Mouse (Mus musculus): ENCODE results near the gene Akr1b10. TPM values are rescaled to one million over a fixed set of nuclear protein-coding genes. Genes with fewer than 3 reads are reported as not detected.
A peak's percentile ranks its signal among the peaks of the same experiment; 100 is the strongest.

Gene Akr1b10
- polyA plus RNA-seq (2011; ENCODE audit: insufficient read depth, insufficient read length, low read depth, missing spikeins): 16.5 and 16.9 TPM in 2 replicates

- H3K27ac ChIP-seq (ENCODE audit: insufficient read depth, low read length): peak within 1 kb of the TSS; percentile 48
- H3K9ac ChIP-seq (ENCODE audit: low read depth, poor library complexity, severe bottlenecking): peak within 1 kb of the TSS; percentile 70
- peak within 1 kb of the TSS; percentile 87 for H3K4me3 ChIP-seq (ENCODE audit: low read depth, low read length)
- TF ChIP-seq EP300 (IDR thresholded peaks at IDR 0.05; ENCODE audit: insufficient read depth, low read depth, low read length): no peak
- TF ChIP-seq POLR2A (IDR thresholded peaks at IDR 0.05; ENCODE audit: insufficient read depth, low read length): no peak
- TF ChIP-seq CTCF (IDR thresholded peaks at IDR 0.05; ENCODE audit: low read depth, low read length): no peak
- no peaks in the 10 kb centered on the region for H3K27me3 ChIP-seq (ENCODE audit: control insufficient read depth, insufficient read depth, low read length, poor library complexity, severe bottlenecking)
- peaks cover 2% of the 10 kb centered on the region for H3K36me3 ChIP-seq (ENCODE audit: control insufficient read depth, insufficient read depth, low read length, poor library complexity, severe bottlenecking)
- no peaks in the 10 kb centered on the region for H3K9me3 ChIP-seq (replicated peaks; ENCODE audit: control insufficient read depth, insufficient read depth, low read length, poor library complexity, severe bottlenecking)
- H3K4me1 ChIP-seq (ENCODE audit: control insufficient read depth, insufficient read depth, low read length): no peaks in the 10 kb centered on the region
Observed at GRCm38 (mm10) chr6:34384110-34384661, at the start of gene Akr1b10. TSS of gene Akr1b10 (plus strand) at chr6:34384218.

DNA sequence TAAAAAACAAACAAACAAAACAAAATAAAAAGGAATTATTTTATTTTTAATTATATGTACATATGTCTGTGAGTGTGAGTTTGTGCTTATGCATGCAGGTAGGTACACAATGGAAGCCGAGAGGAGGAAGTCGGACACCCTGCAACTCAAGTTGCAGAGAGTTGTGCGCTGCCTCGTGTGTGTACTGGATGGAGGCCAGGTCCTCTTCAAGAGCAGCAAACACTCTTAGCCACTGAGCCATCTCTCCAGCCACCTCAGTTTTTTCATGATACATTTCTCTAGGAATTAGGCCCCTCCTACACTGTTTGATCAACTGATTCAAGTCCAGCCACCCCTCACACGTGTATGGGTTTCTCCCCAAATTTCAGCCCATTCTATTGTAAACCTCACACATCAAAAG lies 49.3 kb upstream of the Akr1b10 start:
- H3K27me3 ChIP-seq (ENCODE audit: control insufficient read depth, insufficient read depth, low read length, poor library complexity, severe bottlenecking): no peaks in the 10 kb centered on the region
- peaks cover 13% of the 10 kb centered on the region; the same call in 1 of the 2 replicates for H3K9me3 ChIP-seq (replicated peaks; ENCODE audit: control insufficient read depth, insufficient read depth, low read length, poor library complexity, severe bottlenecking)
- no peak overlapping the region for H3K4me3 ChIP-seq (ENCODE audit: low read depth, low read length)
- no peak overlapping the region for H3K9ac ChIP-seq (ENCODE audit: low read depth, poor library complexity, severe bottlenecking)
- H3K27ac ChIP-seq (ENCODE audit: insufficient read depth, low read length): no peak overlapping the region
- no peak for TF ChIP-seq POLR2A (IDR thresholded peaks at IDR 0.05; ENCODE audit: insufficient read depth, low read length)
- no peak for TF ChIP-seq EP300 (IDR thresholded peaks at IDR 0.05; ENCODE audit: insufficient read depth, low read depth, low read length)
- no peak for TF ChIP-seq CTCF (IDR thresholded peaks at IDR 0.05; ENCODE audit: low read depth, low read length)
- H3K36me3 ChIP-seq (ENCODE audit: control insufficient read depth, insufficient read depth, low read length, poor library complexity, severe bottlenecking): no peaks in the 10 kb centered on the region
- H3K4me1 ChIP-seq (ENCODE audit: control insufficient read depth, insufficient read depth, low read length): no peaks in the 10 kb centered on the region

GRCm38 (mm10) chr6:34337799-34338198 lies 46.2 kb upstream of the Akr1b10 start:
- Histone ChIP-seq H3K4me1 (ENCODE audit: control insufficient read depth, insufficient read depth, low read length) (no peaks in the 10 kb centered on the region), H3K27ac (ENCODE audit: insufficient read depth, low read length) (no peak overlapping the region)
- TF ChIP-seq EP300 (IDR thresholded peaks at IDR 0.05; ENCODE audit: insufficient read depth, low read depth, low read length) (no peak), POLR2A (IDR thresholded peaks at IDR 0.05; ENCODE audit: insufficient read depth, low read length) (no peak), CTCF (IDR thresholded peaks at IDR 0.05; ENCODE audit: low read depth, low read length) (no peak)

GRCm38 (mm10) chr6:34341991-34342390 lies 42.0 kb upstream of the Akr1b10 start:
- TF ChIP-seq POLR2A (IDR thresholded peaks at IDR 0.05; ENCODE audit: insufficient read depth, low read length): no peak
- TF ChIP-seq CTCF (IDR thresholded peaks at IDR 0.05; ENCODE audit: low read depth, low read length): no peak
- TF ChIP-seq EP300 (IDR thresholded peaks at IDR 0.05; ENCODE audit: insufficient read depth, low read depth, low read length): no peak
- Histone ChIP-seq H3K4me1 (ENCODE audit: control insufficient read depth, insufficient read depth, low read length) (no peaks in the 10 kb centered on the region), H3K9ac (ENCODE audit: low read depth, poor library complexity, severe bottlenecking) (no peak overlapping the region), H3K4me3 (ENCODE audit: low read depth, low read length) (no peak overlapping the region), H3K9me3 (replicated peaks; ENCODE audit: control insufficient read depth, insufficient read depth, low read length, poor library complexity, severe bottlenecking) (peaks cover 19% of the 10 kb centered on the region), H3K36me3 (ENCODE audit: control insufficient read depth, insufficient read depth, low read length, poor library complexity, severe bottlenecking) (no peaks in the 10 kb centered on the region), H3K27ac (ENCODE audit: insufficient read depth, low read length) (no peak overlapping the region), H3K27me3 (ENCODE audit: control insufficient read depth, insufficient read depth, low read length, poor library complexity, severe bottlenecking) (no peaks in the 10 kb centered on the region)

More at GRCm38 (mm10) chr6:34337799-34338198, 46.2 kb upstream of the Akr1b10 start:
- H3K9ac ChIP-seq (ENCODE audit: low read depth, poor library complexity, severe bottlenecking): no peak overlapping the region
- no peak overlapping the region for H3K4me3 ChIP-seq (ENCODE audit: low read depth, low read length)
- no peaks in the 10 kb centered on the region for H3K36me3 ChIP-seq (ENCODE audit: control insufficient read depth, insufficient read depth, low read length, poor library complexity, severe bottlenecking)
- H3K9me3 ChIP-seq (replicated peaks; ENCODE audit: control insufficient read depth, insufficient read depth, low read length, poor library complexity, severe bottlenecking): peaks cover 19% of the 10 kb centered on the region
- H3K27me3 ChIP-seq (ENCODE audit: control insufficient read depth, insufficient read depth, low read length, poor library complexity, severe bottlenecking): no peaks in the 10 kb centered on the region

DNA sequence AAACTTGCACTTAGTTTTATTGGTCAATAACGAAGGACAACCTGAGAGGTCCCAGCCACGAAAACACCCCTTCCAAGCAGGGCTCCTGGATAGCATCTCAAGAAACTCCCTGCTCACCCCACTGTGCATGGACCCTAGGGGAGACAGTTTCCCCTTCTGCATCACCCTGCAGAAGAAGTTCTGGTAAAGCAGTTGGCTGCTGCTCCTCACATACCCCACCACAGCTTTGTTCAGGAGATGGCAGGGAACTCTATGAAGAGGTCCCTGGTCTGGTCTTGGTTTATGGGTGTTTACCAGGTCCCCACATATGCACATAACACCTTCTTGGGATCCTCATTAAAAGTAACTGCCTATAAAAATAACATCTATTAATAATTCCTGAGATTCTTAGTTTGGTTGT lies 41.5 kb upstream of the Akr1b10 start:
- Histone ChIP-seq H3K9ac (ENCODE audit: low read depth, poor library complexity, severe bottlenecking) (no peak overlapping the region), H3K4me1 (ENCODE audit: control insufficient read depth, insufficient read depth, low read length) (no peaks in the 10 kb centered on the region), H3K9me3 (replicated peaks; ENCODE audit: control insufficient read depth, insufficient read depth, low read length, poor library complexity, severe bottlenecking) (peaks cover 19% of the 10 kb centered on the region), H3K36me3 (ENCODE audit: control insufficient read depth, insufficient read depth, low read length, poor library complexity, severe bottlenecking) (no peaks in the 10 kb centered on the region), H3K27ac (ENCODE audit: insufficient read depth, low read length) (no peak overlapping the region), H3K4me3 (ENCODE audit: low read depth, low read length) (no peak overlapping the region), H3K27me3 (ENCODE audit: control insufficient read depth, insufficient read depth, low read length, poor library complexity, severe bottlenecking) (no peaks in the 10 kb centered on the region)
- TF ChIP-seq EP300 (IDR thresholded peaks at IDR 0.05; ENCODE audit: insufficient read depth, low read depth, low read length) (no peak), CTCF (IDR thresholded peaks at IDR 0.05; ENCODE audit: low read depth, low read length) (no peak), POLR2A (IDR thresholded peaks at IDR 0.05; ENCODE audit: insufficient read depth, low read length) (no peak)

DNA sequence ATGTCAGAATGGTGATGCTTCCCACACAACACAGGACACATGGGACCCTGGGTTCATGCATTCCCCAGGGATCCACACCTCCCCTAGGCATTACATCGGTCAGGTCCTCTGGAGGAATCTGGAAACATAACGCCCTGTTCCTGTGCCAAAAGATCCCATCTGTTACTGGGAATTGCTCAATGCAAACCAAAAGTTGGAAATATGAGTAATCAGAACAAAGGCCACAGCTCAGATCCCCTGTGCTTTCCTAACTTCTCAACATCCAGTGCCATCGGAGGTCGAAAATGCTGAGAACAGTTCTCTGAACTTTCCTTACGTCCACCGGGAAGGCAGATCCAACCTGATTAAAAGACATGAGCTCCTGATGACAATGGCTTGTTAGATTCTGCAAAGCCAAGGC lies 40.6 kb upstream of the Akr1b10 start:
- Histone ChIP-seq H3K36me3 (ENCODE audit: control insufficient read depth, insufficient read depth, low read length, poor library complexity, severe bottlenecking) (no peaks in the 10 kb centered on the region), H3K4me3 (ENCODE audit: low read depth, low read length) (no peak overlapping the region), H3K27me3 (ENCODE audit: control insufficient read depth, insufficient read depth, low read length, poor library complexity, severe bottlenecking) (no peaks in the 10 kb centered on the region), H3K4me1 (ENCODE audit: control insufficient read depth, insufficient read depth, low read length) (no peaks in the 10 kb centered on the region), H3K27ac (ENCODE audit: insufficient read depth, low read length) (no peak overlapping the region), H3K9ac (ENCODE audit: low read depth, poor library complexity, severe bottlenecking) (no peak overlapping the region), H3K9me3 (replicated peaks; ENCODE audit: control insufficient read depth, insufficient read depth, low read length, poor library complexity, severe bottlenecking) (peaks cover 11% of the 10 kb centered on the region)
- TF ChIP-seq CTCF (IDR thresholded peaks at IDR 0.05; ENCODE audit: low read depth, low read length) (no peak), EP300 (IDR thresholded peaks at IDR 0.05; ENCODE audit: insufficient read depth, low read depth, low read length) (no peak), POLR2A (IDR thresholded peaks at IDR 0.05; ENCODE audit: insufficient read depth, low read length) (no peak)

Measured in ES-Bruce4 (cell line).